Mouse (Mus musculus): Measurements from ENCODE around the gene Slc25a30.

DNA sequence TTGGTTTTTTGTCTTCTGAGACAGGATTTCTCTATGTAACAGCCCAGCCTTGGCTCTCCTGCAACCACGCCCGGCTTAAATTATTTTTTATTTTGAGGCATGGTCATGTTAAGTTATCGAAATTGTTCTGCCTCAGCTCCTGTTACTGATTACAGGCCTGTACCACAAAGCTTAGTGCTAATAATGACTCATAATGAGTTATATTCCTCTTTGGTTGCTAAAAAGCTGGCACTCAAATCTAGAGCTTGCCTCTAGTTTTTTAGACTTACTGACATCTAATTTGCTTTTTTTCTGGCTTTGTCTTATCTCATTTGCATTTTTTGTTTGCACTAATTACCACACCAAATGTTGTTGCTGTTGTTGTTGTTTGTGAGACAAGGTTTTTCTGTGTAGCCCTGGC is 49.7 kb upstream of the Slc25a30 start:
- TF ChIP-seq CTCF (IDR thresholded peaks at IDR 0.05; ENCODE audit: extremely low read depth, insufficient read depth, insufficient read length, insufficient replicate concordance) (no peak), POLR2A (IDR thresholded peaks at IDR 0.05; ENCODE audit: low read depth, low read length) (no peak)
